Mouse (Mus musculus) thymus, adult 2 months (tissue): ENCODE data around the gene Cyb5r1. TPM values are rescaled to one million over a fixed set of nuclear protein-coding genes. Genes with fewer than 3 reads are reported as not detected.
"Not testable (repeated sequence)": the region's sequence is repeated elsewhere in the genome, so short reads cannot be mapped to it uniquely, and the experiment has no call there.

Source experiments
- DNase-seq: peaks from one replicate; pipeline ENCODE4 v3.0.0; 2021
- H3K27ac ChIP-seq: fragments of 200-500 bp; 2 replicates; pipeline ENCODE4 v1.5.1; 2012; ENCODE audit warnings: low read length, control low read depth; ENCODE audit not compliant: control insufficient read depth, insufficient read depth
- H3K27me3 ChIP-seq: fragments of 200-500 bp; 2 replicates; pipeline ENCODE4 v1.6.1; 2012; ENCODE audit warnings: mild to moderate bottlenecking, low read length, moderate library complexity, mixed read lengths; ENCODE audit not compliant: control insufficient read depth, insufficient read depth
- H3K36me3 ChIP-seq: fragments of 200-500 bp; 2 replicates; pipeline ENCODE4 v1.6.1; 2012; ENCODE audit warnings: mild to moderate bottlenecking, low read length, moderate library complexity; ENCODE audit not compliant: control insufficient read depth, insufficient read depth
- H3K4me1 ChIP-seq: fragments of 200-500 bp; replicated peaks from 2 replicates; pipeline ENCODE4 v1.6.1; 2012; ENCODE audit warnings: low read length; ENCODE audit not compliant: control insufficient read depth, insufficient read depth
- H3K4me3 ChIP-seq: fragments of 200-500 bp; 2 replicates; pipeline ENCODE4 v1.5.1; 2012; ENCODE audit warnings: mild to moderate bottlenecking, low read length, control low read depth, moderate library complexity; ENCODE audit not compliant: control insufficient read depth, insufficient read depth
- CTCF ChIP-seq: fragments of 200-500 bp; IDR thresholded peaks from 2 replicates; pipeline ENCODE4 v1.5.1; 2012; ENCODE audit warnings: mild to moderate bottlenecking, control low read depth, low read length, moderate library complexity, borderline replicate concordance; ENCODE audit not compliant: control insufficient read depth, poor library complexity, insufficient read depth; ENCODE audit errors: extremely low read depth
- POLR2A ChIP-seq: fragments of 200-500 bp; IDR thresholded peaks from 2 replicates; pipeline ENCODE4 v1.6.1; 2012; ENCODE audit warnings: mild to moderate bottlenecking, low read length, control low read depth, moderate library complexity; ENCODE audit not compliant: control insufficient read depth, poor library complexity, insufficient read depth; ENCODE audit errors: extremely low read depth
- WGBS: fragments of 180-500 bp; shearing (Covaris S2); methylation state at CpG from one replicate; pipeline ENCODE4 v1.1.7; 2018; 5-methylcytosine and 5-hydroxymethylcytosine counted together
- polyA plus RNA-seq: library from polyadenylated mRNA; depleted of rRNA; stranded (reverse); fragments of >200 nt; gene quantifications from 2 replicates; pipeline ENCODE4 v1.2.3, GENCODE M21; 2012

Cyb5r1 gene
- polyA plus RNA-seq, 1 experiment = 47.2 TPM

- H3K4me1 ChIP-seq = no peaks in the 10 kb centered on the region
- no peak overlapping the region for H3K27ac ChIP-seq
- DNase-seq = no peak
- 97% methylated on average over 3 of the region's 3 CpGs for WGBS
- no peaks in the 10 kb centered on the region for H3K27me3 ChIP-seq
- no peak for TF ChIP-seq POLR2A
- no peak for TF ChIP-seq CTCF
- H3K36me3 ChIP-seq = no peaks in the 10 kb centered on the region
- H3K4me3 ChIP-seq = no peak overlapping the region
These were observed 37.0 kb downstream of the Cyb5r1 start for GRCm38 (mm10) chr1:134442394-134442793.

GRCm38 (mm10) chr1:134443288-134443687, 37.9 kb downstream of the Cyb5r1 start:
- not testable (repeated sequence) for DNase-seq, H3K27me3 ChIP-seq, H3K4me1 ChIP-seq, H3K36me3 ChIP-seq, H3K27ac ChIP-seq, H3K4me3 ChIP-seq
- 83% methylated on average over 1 of the region's 1 CpGs for WGBS

GRCm38 (mm10) chr1:134445418-134445817, 40.1 kb downstream of the Cyb5r1 start:
- Histone ChIP-seq H3K4me3 (no peak overlapping the region), H3K27me3 (no peaks in the 10 kb centered on the region), H3K27ac (no peak overlapping the region), H3K36me3 (no peaks in the 10 kb centered on the region), H3K4me1 (no peaks in the 10 kb centered on the region)
- TF ChIP-seq POLR2A (no peak), CTCF (no peak)
- 95% methylated on average over 2 of the region's 2 CpGs for WGBS
- DNase-seq = no peak

- 82% methylated on average over 3 of the region's 3 CpGs for WGBS
- H3K27me3 ChIP-seq, H3K4me1 ChIP-seq, H3K27ac ChIP-seq, DNase-seq, H3K36me3 ChIP-seq, H3K4me3 ChIP-seq: not testable (repeated sequence)
These were observed 43.2 kb downstream of the Cyb5r1 start for GRCm38 (mm10) chr1:134448537-134448936.

DNA sequence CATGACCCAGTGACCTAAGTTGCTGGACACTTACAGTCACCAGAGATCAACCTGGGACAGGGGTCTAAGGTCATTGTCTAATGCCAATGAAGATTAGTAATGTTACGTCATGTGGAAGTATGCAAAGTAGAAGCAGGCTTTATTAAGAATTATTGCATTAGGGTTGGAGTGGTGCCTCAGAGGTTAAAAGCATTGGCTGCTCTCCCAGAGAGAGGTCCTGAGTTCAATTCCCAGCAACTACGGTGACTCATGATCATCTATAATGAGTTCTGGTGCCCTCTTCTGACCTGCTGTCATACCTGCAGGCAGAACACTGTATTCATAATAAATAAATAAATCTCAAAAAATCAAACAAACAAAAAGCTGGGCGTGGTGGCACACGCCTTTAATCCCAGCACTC, 44.8 kb downstream of the Cyb5r1 start:
- no peak for DNase-seq
- H3K4me1 ChIP-seq = peaks cover 4% of the 10 kb centered on the region; the same call in 1 of the 2 replicates
- H3K4me3 ChIP-seq = no peak overlapping the region
- H3K36me3 ChIP-seq = no peaks in the 10 kb centered on the region
- TF ChIP-seq POLR2A = no peak
- no peak for TF ChIP-seq CTCF
- H3K27me3 ChIP-seq = no peaks in the 10 kb centered on the region
- H3K27ac ChIP-seq = no peak overlapping the region
- WGBS = 94% methylated on average over 4 of the region's 4 CpGs

DNA sequence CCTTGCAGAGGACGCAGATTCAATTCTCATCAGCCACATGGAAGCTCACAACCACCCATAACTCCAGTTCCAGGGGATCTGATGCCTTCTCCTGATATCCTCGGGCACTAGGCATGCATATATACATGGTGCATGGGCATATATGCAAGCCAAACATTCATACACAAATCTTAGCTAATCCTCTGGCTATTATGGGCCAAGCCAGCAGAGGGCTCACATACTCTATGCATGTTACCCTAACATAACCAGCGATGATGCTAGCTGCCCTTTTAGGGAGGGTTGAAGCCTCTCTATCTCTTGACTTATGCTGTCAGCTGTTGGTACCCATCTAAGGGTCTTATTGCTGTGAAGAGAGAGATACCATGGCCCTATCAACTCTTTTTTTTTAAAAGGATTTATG, 45.6 kb downstream of the Cyb5r1 start:
- Histone ChIP-seq H3K4me1 (peaks cover 4% of the 10 kb centered on the region; the same call in 1 of the 2 replicates), H3K27me3 (no peaks in the 10 kb centered on the region), H3K27ac (no peak overlapping the region), H3K36me3 (no peaks in the 10 kb centered on the region), H3K4me3 (no peak overlapping the region)
- TF ChIP-seq CTCF (no peak), POLR2A (no peak)
- WGBS = 30% methylated on average over 3 of the region's 3 CpGs
- DNase-seq = peak; percentile 67

DNA sequence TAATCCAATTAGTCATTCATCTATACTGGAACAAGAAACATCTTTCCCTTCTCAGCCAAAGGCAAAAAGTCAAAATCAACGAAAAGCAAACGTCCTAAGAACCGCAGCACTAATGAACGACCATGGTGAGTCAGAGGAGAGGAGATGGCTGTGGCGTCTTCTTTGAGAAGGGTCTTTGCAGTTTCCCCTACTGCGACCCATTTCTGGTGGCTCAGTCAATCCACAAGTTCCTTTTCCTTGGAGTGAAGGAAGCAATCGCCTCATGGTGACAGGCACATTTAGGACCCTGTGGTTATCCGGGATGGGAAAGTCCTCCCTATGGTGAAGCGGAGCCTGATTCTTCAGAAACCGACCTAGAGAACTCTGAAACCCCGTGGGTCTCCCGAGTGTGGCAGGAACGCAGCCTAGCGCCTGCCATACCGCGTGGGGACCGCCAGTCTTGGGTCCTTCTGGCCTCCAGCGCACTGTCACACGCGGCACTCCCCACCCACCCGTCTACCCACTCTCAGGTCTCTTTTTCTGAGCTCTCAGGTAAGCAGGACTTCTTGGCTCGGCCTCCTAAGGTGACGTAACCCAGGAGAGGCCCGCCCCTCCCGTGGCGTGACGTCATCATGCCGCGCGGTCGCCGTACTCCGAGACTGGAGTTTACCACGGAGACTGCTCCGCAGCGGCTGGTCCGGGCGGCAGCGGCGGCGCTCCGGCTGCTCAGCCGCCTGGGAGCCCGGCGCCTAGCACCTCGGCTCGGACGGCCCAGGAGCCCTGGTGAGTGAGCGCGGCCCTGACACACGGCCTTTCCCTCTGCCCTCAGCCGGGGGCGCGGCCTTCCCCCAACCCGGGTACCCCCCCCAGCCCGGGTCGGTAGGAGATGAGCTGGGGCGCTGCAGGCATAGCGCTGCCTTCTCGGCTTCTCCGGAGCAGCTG, 49.8 kb downstream of the Cyb5r1 start, which contains the start of gene Klhl12:
TSS of gene Klhl12 (plus strand) at position 628 of the 921 bp plus-strand sequence.
- DNase-seq = peak; percentile 98
- Histone ChIP-seq H3K27ac (no peak within 1 kb of the TSS), H3K27me3 (no peaks in the 10 kb centered on the region), H3K4me3 (peak within 1 kb of the TSS; percentile 85), H3K36me3 (0 out of 2 replicates have a peak, but pooled peaks cover 3% of the 10 kb centered on the region), H3K4me1 (peaks cover 4% of the 10 kb centered on the region; the same call in 1 of the 2 replicates)
- TF ChIP-seq CTCF = peak; percentile 58; the same call in 1 of the 2 replicates
- TF ChIP-seq POLR2A = peak; percentile 83
- WGBS = under 1% methylated on average over 61 of the region's 61 CpGs
